Mouse (Mus musculus) heart, embryonic 12.5 days (tissue): Measurements from ENCODE around the gene Ankrd6. TPM values are rescaled to one million over a fixed set of nuclear protein-coding genes. Genes with fewer than 3 reads are reported as not detected.

ENCODE experiments used
- ATAC-seq: fragments of 200-750 bp; cut with Nextera tagmentation; 2 replicates; pipeline ENCODE4 v1.8.0; 2017; ENCODE audit warnings: moderate TSS enrichment, moderate library complexity; ENCODE audit not compliant: insufficient number of reproducible peaks, low FRiP score
- H3K27ac ChIP-seq: fragments of 300-500 bp; sonication (generic); 2 replicates; pipeline ENCODE4 v1.5.1; 2016; ENCODE audit warnings: mild to moderate bottlenecking, moderate library complexity; ENCODE audit not compliant: poor library complexity, severe bottlenecking
- H3K27me3 ChIP-seq: fragments of 300-500 bp; sonication (generic); replicated peaks from 2 replicates; pipeline ENCODE4 v1.6.1; 2016; ENCODE audit warnings: mild to moderate bottlenecking, moderate library complexity
- H3K36me3 ChIP-seq: fragments of 300-500 bp; sonication (generic); 2 replicates; pipeline ENCODE4 v1.6.1; 2016; ENCODE audit warnings: mild to moderate bottlenecking, moderate library complexity
- H3K4me1 ChIP-seq: fragments of 300-500 bp; sonication (generic); replicated peaks from 2 replicates; pipeline ENCODE4 v1.6.1; 2016; ENCODE audit warnings: mild to moderate bottlenecking
- H3K4me2 ChIP-seq: fragments of 300-500 bp; sonication (generic); 2 replicates; pipeline ENCODE4 v1.6.1; 2016; ENCODE audit warnings: mild to moderate bottlenecking, moderate library complexity
- H3K4me3 ChIP-seq: fragments of 300-500 bp; sonication (generic); 2 replicates; pipeline ENCODE4 v1.5.1; 2016; ENCODE audit warnings: mild to moderate bottlenecking
- H3K9ac ChIP-seq: fragments of 300-500 bp; sonication (generic); 2 replicates; pipeline ENCODE4 v1.6.1; 2016; ENCODE audit warnings: mild to moderate bottlenecking, moderate library complexity
- H3K9me3 ChIP-seq: fragments of 300-500 bp; sonication (generic); replicated peaks from 2 replicates; pipeline ENCODE4 v1.6.1; 2016; ENCODE audit warnings: mild to moderate bottlenecking, moderate library complexity
- WGBS: fragments of 180-500 bp; shearing (Covaris S2); methylation state at CpG from one replicate; pipeline ENCODE4 v1.1.7; 2016; 5-methylcytosine and 5-hydroxymethylcytosine counted together
- polyA plus RNA-seq: library from polyadenylated mRNA; unstranded; fragments of >200 nt; fragmentation: Nextera tagmentation; extraction: Ambion mirVana; gene quantifications from 2 replicates; pipeline ENCODE4 v1.2.1, GENCODE M21; 2016

Ankrd6 gene
- polyA plus RNA-seq, 1 experiment from 2014 or later, result 7.7 TPM

- ATAC-seq, result no peak
These were observed 78.4 kb downstream of the Ankrd6 start for GRCm38 (mm10) chr4:32872189-32872749.

GRCm38 (mm10) chr4:32869370-32869769 lies 81.3 kb downstream of the Ankrd6 start:
- H3K4me2 ChIP-seq, result peak overlapping the region; percentile 54

More at GRCm38 (mm10) chr4:32872189-32872749, 78.4 kb downstream of the Ankrd6 start:
- no peak overlapping the region for H3K4me2 ChIP-seq
- no peaks in the 10 kb centered on the region for H3K9me3 ChIP-seq
- peaks cover 23% of the 10 kb centered on the region for H3K4me1 ChIP-seq
- H3K36me3 ChIP-seq, result no peaks in the 10 kb centered on the region
- H3K9ac ChIP-seq, result no peak overlapping the region
- WGBS, result 77% methylated on average over 8 of the region's 8 CpGs
- H3K4me3 ChIP-seq, result no peak overlapping the region
- H3K27ac ChIP-seq, result no peak overlapping the region
- H3K27me3 ChIP-seq, result peaks cover 7% of the 10 kb centered on the region; the same call in 1 of the 2 replicates

GRCm38 (mm10) chr4:32868858-32869257 lies 81.8 kb downstream of the Ankrd6 start:
- 1% methylated on average over 8 of the region's 8 CpGs for WGBS
- Histone ChIP-seq H3K4me2 (peak overlapping the region; percentile 54), H3K4me1 (peaks cover 30% of the 10 kb centered on the region), H3K27ac (no peak overlapping the region), H3K36me3 (no peaks in the 10 kb centered on the region), H3K27me3 (peaks cover 24% of the 10 kb centered on the region), H3K9me3 (no peaks in the 10 kb centered on the region), H3K9ac (no peak overlapping the region), H3K4me3 (no peak overlapping the region)
- peak; percentile 61; the same call in 1 of the 2 replicates for ATAC-seq

More at GRCm38 (mm10) chr4:32869370-32869769, 81.3 kb downstream of the Ankrd6 start:
- 29% methylated on average over 9 of the region's 9 CpGs for WGBS
- no peak overlapping the region for H3K27ac ChIP-seq
- H3K4me3 ChIP-seq, result no peak overlapping the region
- H3K27me3 ChIP-seq, result peaks cover 20% of the 10 kb centered on the region
- ATAC-seq, result 0 out of 2 replicates have a peak, but pooled peaks have one; percentile 51
- H3K9me3 ChIP-seq, result no peaks in the 10 kb centered on the region
- no peak overlapping the region for H3K9ac ChIP-seq
- peaks cover 25% of the 10 kb centered on the region for H3K4me1 ChIP-seq
- H3K36me3 ChIP-seq, result no peaks in the 10 kb centered on the region

GRCm38 (mm10) chr4:32868437-32868836 lies 82.2 kb downstream of the Ankrd6 start:
- Histone ChIP-seq H3K4me1 (peaks cover 34% of the 10 kb centered on the region), H3K4me3 (no peak overlapping the region), H3K9ac (no peak overlapping the region), H3K4me2 (peak overlapping the region; percentile 54), H3K36me3 (no peaks in the 10 kb centered on the region), H3K27me3 (peaks cover 24% of the 10 kb centered on the region), H3K9me3 (no peaks in the 10 kb centered on the region), H3K27ac (no peak overlapping the region)
- ATAC-seq, result no peak
- 50% methylated on average over 4 of the region's 4 CpGs for WGBS

- peaks cover 27% of the 10 kb centered on the region for H3K27me3 ChIP-seq
- WGBS, result 86% methylated on average over 6 of the region's 6 CpGs
These were observed 83.2 kb downstream of the Ankrd6 start for GRCm38 (mm10) chr4:32867460-32867859.

GRCm38 (mm10) chr4:32864867-32865242 lies 85.8 kb downstream of the Ankrd6 start:
- peaks cover 50% of the 10 kb centered on the region for H3K4me1 ChIP-seq
- H3K27me3 ChIP-seq, result peaks cover 28% of the 10 kb centered on the region
- H3K36me3 ChIP-seq, result no peaks in the 10 kb centered on the region
- H3K4me2 ChIP-seq, result no peak overlapping the region
- H3K9ac ChIP-seq, result no peak overlapping the region
- H3K27ac ChIP-seq, result no peak overlapping the region
- WGBS, result 90% methylated on average over 6 of the region's 6 CpGs
- H3K9me3 ChIP-seq, result no peaks in the 10 kb centered on the region
- ATAC-seq, result no peak
- H3K4me3 ChIP-seq, result no peak overlapping the region

More at GRCm38 (mm10) chr4:32867460-32867859, 83.2 kb downstream of the Ankrd6 start:
- no peak overlapping the region for H3K27ac ChIP-seq
- H3K4me3 ChIP-seq, result no peak overlapping the region
- no peak for ATAC-seq
- peaks cover 42% of the 10 kb centered on the region for H3K4me1 ChIP-seq
- no peak overlapping the region for H3K4me2 ChIP-seq
- no peaks in the 10 kb centered on the region for H3K9me3 ChIP-seq
- no peak overlapping the region for H3K9ac ChIP-seq
- no peaks in the 10 kb centered on the region for H3K36me3 ChIP-seq

- Histone ChIP-seq H3K36me3 (no peaks in the 10 kb centered on the region), H3K4me3 (peak overlapping the region; percentile 16; the same call in 1 of the 2 replicates), H3K27ac (no peak overlapping the region), H3K9me3 (no peaks in the 10 kb centered on the region), H3K27me3 (peaks cover 26% of the 10 kb centered on the region), H3K4me1 (peaks cover 44% of the 10 kb centered on the region), H3K4me2 (peak overlapping the region; percentile 44), H3K9ac (peak overlapping the region; percentile 13)
- 59% methylated on average over 31 of the region's 31 CpGs for WGBS
- ATAC-seq, result no peak
These were observed 86.3 kb downstream of the Ankrd6 start for GRCm38 (mm10) chr4:32864131-32864866.

- Histone ChIP-seq H3K36me3 (no peaks in the 10 kb centered on the region), H3K9ac (peak overlapping the region; percentile 13; the same call in 1 of the 2 replicates), H3K4me2 (peak overlapping the region; percentile 44), H3K4me1 (peaks cover 37% of the 10 kb centered on the region), H3K9me3 (no peaks in the 10 kb centered on the region), H3K27ac (no peak overlapping the region), H3K27me3 (peaks cover 26% of the 10 kb centered on the region), H3K4me3 (0 out of 2 replicates have a peak overlapping the region, but pooled peaks have one; percentile 5)
- 27% methylated on average over 12 of the region's 12 CpGs for WGBS
- ATAC-seq, result no peak
These were observed 87.1 kb downstream of the Ankrd6 start for GRCm38 (mm10) chr4:32863447-32864130.

GRCm38 (mm10) chr4:32862751-32863446 lies 87.7 kb downstream of the Ankrd6 start:
- no peak for ATAC-seq
- Histone ChIP-seq H3K4me2 (peak overlapping the region; percentile 44), H3K4me1 (peaks cover 32% of the 10 kb centered on the region), H3K36me3 (no peaks in the 10 kb centered on the region), H3K9me3 (no peaks in the 10 kb centered on the region), H3K27ac (no peak overlapping the region), H3K27me3 (peaks cover 26% of the 10 kb centered on the region), H3K4me3 (no peak overlapping the region), H3K9ac (no peak overlapping the region)
- 35% methylated on average over 15 of the region's 15 CpGs for WGBS

GRCm38 (mm10) chr4:32862011-32862750 lies 88.5 kb downstream of the Ankrd6 start:
- WGBS, result 53% methylated on average over 15 of the region's 15 CpGs
- H3K27ac ChIP-seq, result peak overlapping the region; percentile 10; the same call in 1 of the 2 replicates
- H3K9me3 ChIP-seq, result no peaks in the 10 kb centered on the region
- peaks cover 22% of the 10 kb centered on the region for H3K27me3 ChIP-seq
- peak; percentile 86 for ATAC-seq
- H3K9ac ChIP-seq, result no peak overlapping the region
- peaks cover 32% of the 10 kb centered on the region for H3K4me1 ChIP-seq
- H3K4me2 ChIP-seq, result peak overlapping the region; percentile 17; the same call in 1 of the 2 replicates
- H3K36me3 ChIP-seq, result no peaks in the 10 kb centered on the region
- no peak overlapping the region for H3K4me3 ChIP-seq
